Comparison of ENCODE assay signal across 8 mouse cellular contexts in genomic region chr14:16248603-16249157, GRCm38 (mm10). TPM values are rescaled to one million over a fixed set of nuclear protein-coding genes. Genes with fewer than 3 reads are reported as not detected.
DNase-seq lines count a peak whose midpoint lies in the region; ATAC-seq and TF ChIP-seq lines count a peak whose summit lies in the region.

No protein-coding gene starts in this region.

- peak overlapping the region; percentile 98 for H3K9ac ChIP-seq in limb, embryonic 14.5 days (ENCODE audit: low read depth, low read length, severe bottlenecking)
- peak overlapping the region; percentile 98 for H3K9ac ChIP-seq in stomach, postnatal 0 days (ENCODE audit: low read length)

- peak overlapping the region; percentile 90 for H3K27ac ChIP-seq in testis, adult 2 months (ENCODE audit: control insufficient read depth, insufficient read depth, low read depth, low read length)
- no peak overlapping the region for H3K27ac ChIP-seq in limb, embryonic 14.5 days (replicated peaks; ENCODE audit: low read depth, low read length)
- H3K27ac ChIP-seq in stomach, postnatal 0 days (replicated peaks), result peak overlapping the region; percentile 95

- no peak for TF ChIP-seq CTCF in testis, adult 2 months (IDR thresholded peaks at IDR 0.05; ENCODE audit: control insufficient read depth, insufficient read depth, insufficient replicate concordance, low read depth, low read length)
- TF ChIP-seq CTCF in stomach, postnatal 0 days (IDR thresholded peaks at IDR 0.05; ENCODE audit: low read depth), result no peak

- no peaks in the 10 kb centered on the region for H3K9me3 ChIP-seq in limb, embryonic 14.5 days (ENCODE audit: control insufficient read depth, low read length)
- no peaks in the 10 kb centered on the region for H3K9me3 ChIP-seq in stomach, postnatal 0 days (ENCODE audit: control insufficient read depth, low read length)

- peak overlapping the region; percentile 73 for H3K4me2 ChIP-seq in limb, embryonic 14.5 days (replicated peaks; ENCODE audit: low read depth, low read length, severe bottlenecking)
- peak overlapping the region; percentile 81 for H3K4me2 ChIP-seq in stomach, postnatal 0 days (replicated peaks; ENCODE audit: low read depth)

- no peaks in the 10 kb centered on the region for H3K27me3 ChIP-seq in testis, adult 2 months (ENCODE audit: control insufficient read depth, insufficient read depth, low read length)
- H3K27me3 ChIP-seq in limb, embryonic 14.5 days (ENCODE audit: control insufficient read depth, insufficient read depth, low read length), result no peaks in the 10 kb centered on the region
- H3K27me3 ChIP-seq in stomach, postnatal 0 days (ENCODE audit: control insufficient read depth, insufficient read depth, low read length), result no peaks in the 10 kb centered on the region

- no peak for TF ChIP-seq EP300 in stomach, postnatal 0 days (optimal IDR thresholded peaks at IDR 0.05)

- H3K4me1 ChIP-seq in testis, adult 2 months (ENCODE audit: control insufficient read depth, insufficient read depth, low read length), result no peaks in the 10 kb centered on the region
- H3K4me1 ChIP-seq in limb, embryonic 14.5 days (ENCODE audit: control insufficient read depth, insufficient read depth, low read length), result peaks cover 10% of the 10 kb centered on the region
- H3K4me1 ChIP-seq in stomach, postnatal 0 days (replicated peaks; ENCODE audit: control insufficient read depth, insufficient read depth), result no peaks in the 10 kb centered on the region; the same call in 1 of the 2 replicates

- no peak for TF ChIP-seq POLR2A in testis, adult 2 months (IDR thresholded peaks at IDR 0.05; ENCODE audit: control insufficient read depth, low read depth, low read length)
- no peak for TF ChIP-seq POLR2A in limb, embryonic 14.5 days (IDR thresholded peaks at IDR 0.05; ENCODE audit: borderline replicate concordance, extremely low read depth, insufficient read depth, insufficient read length)

- no peaks in the 10 kb centered on the region for H3K36me3 ChIP-seq in testis, adult 2 months (ENCODE audit: control insufficient read depth, insufficient read depth, low read length)
- H3K36me3 ChIP-seq in limb, embryonic 14.5 days (ENCODE audit: control insufficient read depth, insufficient read depth, low read length), result no peaks in the 10 kb centered on the region
- no peaks in the 10 kb centered on the region for H3K36me3 ChIP-seq in stomach, postnatal 0 days (ENCODE audit: control insufficient read depth, insufficient read depth, low read length)

- peak overlapping the region; percentile 90 for H3K4me3 ChIP-seq in testis, adult 2 months (ENCODE audit: control insufficient read depth, low read depth, low read length)
- peak overlapping the region; percentile 83 for H3K4me3 ChIP-seq in limb, embryonic 14.5 days (replicated peaks; ENCODE audit: low read length)
- peak overlapping the region; percentile 76 for H3K4me3 ChIP-seq in stomach, postnatal 0 days (ENCODE audit: low read depth, low read length)

- ATAC-seq in limb, embryonic 14.5 days (ENCODE audit: low FRiP score, low read depth), result peak; percentile 4; the same call in 1 of the 2 replicates
- ATAC-seq in stomach, postnatal 0 days (ENCODE audit: low FRiP score, low TSS enrichment), result peak; percentile 1; the same call in 1 of the 2 replicates

- WGBS in limb, embryonic 14.5 days, result 12% methylated on average over 9 of the region's 9 CpGs
- WGBS in stomach, postnatal 0 days, result 11% methylated on average over 9 of the region's 9 CpGs

- peak; percentile 34 for DNase-seq in cerebellum, adult 9-10 months
- no peak for DNase-seq in cerebellum, adult 18-20 months
- DNase-seq in testis, postnatal 10 days (ENCODE audit: low spot score), result no peak
- no peak for DNase-seq in limb, embryonic 14.5 days (ENCODE audit: low spot score)
- no peak for DNase-seq in stomach, postnatal 0 days (ENCODE audit: low spot score)
- no peak for DNase-seq in embryo, embryonic 9.5 days (ENCODE audit: extremely low spot score)
- DNase-seq in c-Kit-positive CD71-positive TER-119-positive erythroid progenitor cells, embryonic 14.5 days (ENCODE audit: low spot score), result no peak

RNA-seq across cellular contexts. Expression of gene Ngly1, which starts 0.4 kb away (rescaled TPM):
- polyA plus RNA-seq in testis, adult 2 months (2012; rRNA removed), result 86.3 and 110 TPM in 2 replicates
- polyA plus RNA-seq in limb, embryonic 14.5 days (2012; rRNA removed), result 22.1 and 22.8 TPM in 2 replicates
- polyA plus RNA-seq in limb, embryonic 14.5 days (2014; fragmentation: Nextera tagmentation; extraction: Ambion mirVana), result 45.3 and 47.3 TPM in 2 replicates
- polyA plus RNA-seq in stomach, postnatal 0 days (2015; fragmentation: Nextera tagmentation; extraction: Ambion mirVana), result 35.2 and 37.2 TPM in 2 replicates

RNA-seq across cellular contexts. Expression of gene Oxsm, which starts 0.9 kb away (rescaled TPM):
- 18.8 and 18.9 TPM in 2 replicates for polyA plus RNA-seq in testis, adult 2 months (2012; rRNA removed)
- polyA plus RNA-seq in limb, embryonic 14.5 days (2012; rRNA removed), result 4.6 and 4.8 TPM in 2 replicates
- 1.3 and 1.9 TPM in 2 replicates for polyA plus RNA-seq in limb, embryonic 14.5 days (2014; fragmentation: Nextera tagmentation; extraction: Ambion mirVana)
- 1.7 and 1.9 TPM in 2 replicates for polyA plus RNA-seq in stomach, postnatal 0 days (2015; fragmentation: Nextera tagmentation; extraction: Ambion mirVana)
